Mouse (Mus musculus): ENCODE data around the gene Enpp6.

DNA sequence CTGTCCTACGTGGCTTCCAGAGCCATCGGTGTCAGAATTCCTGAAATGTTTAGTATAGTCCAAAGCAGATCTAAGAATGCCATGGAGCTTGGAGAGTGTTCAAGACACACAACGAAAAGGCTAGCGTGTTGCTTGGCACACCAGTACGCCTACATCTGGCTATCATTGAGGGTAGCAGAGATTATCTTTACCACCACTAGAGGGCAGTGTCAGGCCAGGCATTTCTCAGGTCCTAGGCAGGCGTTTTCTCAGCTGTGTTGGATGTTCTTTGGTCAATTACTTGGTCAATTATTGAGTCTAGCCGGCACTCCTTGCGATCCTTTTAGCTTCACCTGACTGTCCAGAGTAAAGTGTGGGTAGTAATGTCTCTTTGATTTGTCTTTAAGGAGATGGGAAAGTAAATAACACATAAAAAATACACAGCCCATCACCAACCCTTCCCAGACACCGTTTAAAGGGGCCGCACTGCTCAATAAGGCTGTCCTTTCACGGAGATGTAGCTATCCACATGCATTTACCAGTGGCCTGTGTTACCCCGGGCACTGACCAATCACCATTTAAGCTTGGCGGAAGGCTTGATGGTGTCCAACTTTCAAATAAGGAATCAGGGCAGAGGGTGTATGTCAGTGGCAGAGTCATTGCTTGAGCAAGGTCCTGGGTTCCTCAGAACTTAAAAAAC lies 29.7 kb downstream of the Enpp6 start:
- TF ChIP-seq CTCF (IDR thresholded peaks at IDR 0.05; ENCODE audit: low read depth, low read length): peak; percentile 72; the same call in 1 of the 2 replicates
- no peak for TF ChIP-seq POLR2AphosphoS5 (IDR thresholded peaks at IDR 0.05; ENCODE audit: insufficient replicate concordance, low read depth, low read length)
- TF ChIP-seq TAL1 (conservative IDR thresholded peaks at IDR 0.05; ENCODE audit: low read depth, low read length): no peak
- no peak for TF ChIP-seq GATA1 (IDR thresholded peaks at IDR 0.05; ENCODE audit: borderline replicate concordance, low read length)
- no peak for TF ChIP-seq GATA2 (IDR thresholded peaks at IDR 0.05; ENCODE audit: borderline replicate concordance, low read depth, low read length)
